Comparison of ENCODE assay signal across 10 mouse cellular contexts in the genomic region with DNA sequence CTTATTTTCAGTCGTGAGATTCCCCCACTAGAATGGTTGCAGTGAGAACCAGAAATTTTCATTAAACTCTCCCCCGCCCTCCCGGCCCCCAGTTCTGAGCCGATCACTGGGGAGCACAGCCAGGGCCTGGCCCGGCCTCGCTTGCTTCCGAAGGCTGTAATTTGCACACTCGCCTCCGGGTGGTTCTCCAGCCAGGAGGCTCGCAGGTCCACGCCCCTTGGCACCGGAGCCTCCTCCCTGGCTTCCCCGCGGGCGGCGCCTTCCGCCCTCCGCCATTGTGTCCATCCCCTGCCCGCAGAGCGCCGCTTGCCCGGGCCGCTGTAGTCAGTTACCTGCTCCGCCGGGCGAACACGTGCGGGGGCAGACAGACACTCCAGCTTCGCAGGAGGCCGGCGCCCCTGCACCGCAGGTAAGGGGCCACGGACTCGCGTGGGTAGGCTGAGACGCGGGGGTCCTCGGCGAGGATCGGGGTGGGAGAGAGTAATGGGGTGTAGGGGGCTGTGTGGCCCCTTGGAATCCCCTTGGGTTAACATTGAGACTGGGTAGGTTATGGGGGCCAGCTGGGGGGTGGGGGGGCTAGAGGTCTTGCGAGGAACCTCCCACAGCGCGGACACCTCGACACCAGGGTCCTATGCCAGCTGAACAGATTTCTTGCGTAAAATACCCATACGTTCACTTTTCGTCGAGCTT. TPM values are rescaled to one million over a fixed set of nuclear protein-coding genes. Genes with fewer than 3 reads are reported as not detected.
DNase-seq lines count a peak whose midpoint lies in the region; ATAC-seq and TF ChIP-seq lines count a peak whose summit lies in the region.
"Not testable (repeated sequence)": the region's sequence is repeated elsewhere in the genome, so short reads cannot be mapped to it uniquely, and the experiment has no call there.
"Had no signal": no experiment of that assay in that cellular context is flagged by ENCODE, and none has a peak within 500 bp of the region (broad histone marks: within the 10 kb centered on the region; RNA-seq: fewer than 3 reads in every experiment).

A gene (plus strand): TSS at position 260 of the 690 bp plus-strand sequence.
A gene (plus strand): TSS at position 277 of the 690 bp plus-strand sequence.

- peaks cover 13% of the 10 kb centered on the region for H3K4me1 ChIP-seq in forebrain, embryonic 15.5 days
- not testable (repeated sequence) for H3K4me1 ChIP-seq in kidney, embryonic 16.5 days (ENCODE audit: insufficient read depth, low read length); liver, embryonic 16.5 days (ENCODE audit: control insufficient read depth, low read depth, low read length); midbrain, embryonic 14.5 days (ENCODE audit: control insufficient read depth, insufficient read depth, low read length)

- H3K27me3 ChIP-seq in forebrain, embryonic 15.5 days = peaks cover 63% of the 10 kb centered on the region
- H3K27me3 ChIP-seq in kidney, embryonic 16.5 days (ENCODE audit: insufficient read depth, low read length) = peaks cover 51% of the 10 kb centered on the region
- peaks cover 56% of the 10 kb centered on the region for H3K27me3 ChIP-seq in liver, embryonic 16.5 days (ENCODE audit: control insufficient read depth, insufficient read depth, low read depth, low read length)
- peaks cover 45% of the 10 kb centered on the region for H3K27me3 ChIP-seq in midbrain, embryonic 14.5 days (ENCODE audit: control insufficient read depth, insufficient read depth, low read length)
- H3K27me3 ChIP-seq in splenic B cell, adult 2 months (ENCODE audit: control insufficient read depth, insufficient read depth, low read length, poor library complexity, severe bottlenecking) = not testable (repeated sequence)

- not testable (repeated sequence) for H3K9me3 ChIP-seq in forebrain, embryonic 15.5 days; kidney, embryonic 16.5 days (ENCODE audit: low read length); liver, embryonic 16.5 days (replicated peaks; ENCODE audit: control insufficient read depth, low read length); midbrain, embryonic 14.5 days (ENCODE audit: control insufficient read depth, low read length)

- not testable (repeated sequence) for TF ChIP-seq POLR2A in brain, embryonic 14.5 days (IDR thresholded peaks at IDR 0.05; ENCODE audit: borderline replicate concordance, extremely low read depth, insufficient read depth, insufficient read length, poor library complexity, severe bottlenecking)

- not testable (repeated sequence) for H3K27ac ChIP-seq in forebrain, embryonic 15.5 days (replicated peaks); kidney, embryonic 16.5 days (ENCODE audit: low read length); liver, embryonic 16.5 days (ENCODE audit: low read length); midbrain, embryonic 14.5 days (replicated peaks; ENCODE audit: low read depth, low read length)

- not testable (repeated sequence) for H3K9ac ChIP-seq in forebrain, embryonic 15.5 days (replicated peaks); liver, embryonic 16.5 days (ENCODE audit: low read depth, low read length); midbrain, embryonic 14.5 days (replicated peaks; ENCODE audit: low read length)
- H3K9ac ChIP-seq in kidney, embryonic 16.5 days (replicated peaks; ENCODE audit: low read length) = peak within 1 kb of the TSS; percentile 14; the same call in 1 of the 2 replicates

- WGBS in forebrain, embryonic 15.5 days = under 1% methylated on average over 48 of the region's 48 CpGs
- under 1% methylated on average over 35 of the region's 48 CpGs for WGBS in kidney, embryonic 16.5 days
- WGBS in liver, embryonic 16.5 days (ENCODE audit: insufficient replicate concordance) = under 1% methylated on average over 45 of the region's 48 CpGs
- under 1% methylated on average over 48 of the region's 48 CpGs for WGBS in midbrain, embryonic 14.5 days

- not testable (repeated sequence) for H3K36me3 ChIP-seq in forebrain, embryonic 15.5 days; kidney, embryonic 16.5 days (ENCODE audit: insufficient read depth, low read length); liver, embryonic 16.5 days (ENCODE audit: control insufficient read depth, insufficient read depth); midbrain, embryonic 14.5 days (ENCODE audit: control insufficient read depth, insufficient read depth, low read length); splenic B cell, adult 2 months (ENCODE audit: control insufficient read depth, insufficient read depth, low read length, poor library complexity, severe bottlenecking)

- TF ChIP-seq CTCF in brain, embryonic 14.5 days (IDR thresholded peaks at IDR 0.05; ENCODE audit: borderline replicate concordance, extremely low read depth, insufficient read depth, insufficient read length) = peak; percentile 29; the same call in 1 of the 2 replicates

- DNase-seq in CD4-positive helper T cell, adult 2 months (ENCODE audit: low read depth, low spot score) = peak; percentile 32
- peak; percentile 59 for DNase-seq in brain, embryonic 14.5 days (ENCODE audit: low read depth)
- peak; percentile 77 for DNase-seq in heart, postnatal 4 days
- DNase-seq in midbrain, embryonic 14.5 days = peak; percentile 72
- DNase-seq in splenic B cell, adult 2 months (ENCODE audit: low read depth, low spot score) = peak; percentile 50

- H3K4me2 ChIP-seq in forebrain, embryonic 15.5 days (replicated peaks) = peak within 1 kb of the TSS; percentile 34
- H3K4me2 ChIP-seq in kidney, embryonic 16.5 days (replicated peaks; ENCODE audit: low read depth, low read length) = peak within 1 kb of the TSS; percentile 57
- H3K4me2 ChIP-seq in liver, embryonic 16.5 days (ENCODE audit: low read depth, low read length) = peak within 1 kb of the TSS; percentile 42
- peak within 1 kb of the TSS; percentile 51 for H3K4me2 ChIP-seq in midbrain, embryonic 14.5 days (ENCODE audit: low read length)

- ATAC-seq in forebrain, embryonic 15.5 days (replicated peaks) = peak; percentile 52
- peak; percentile 88 for ATAC-seq in kidney, embryonic 16.5 days (ENCODE audit: low FRiP score, low TSS enrichment)
- ATAC-seq in liver, embryonic 16.5 days (ENCODE audit: low read depth) = not testable (repeated sequence)
- peak; percentile 78 for ATAC-seq in midbrain, embryonic 14.5 days (ENCODE audit: low FRiP score, low TSS enrichment)

- peak within 1 kb of the TSS; percentile 25 for H3K4me3 ChIP-seq in forebrain, embryonic 15.5 days
- peak within 1 kb of the TSS; percentile 48 for H3K4me3 ChIP-seq in kidney, embryonic 16.5 days (ENCODE audit: low read length)
- peak within 1 kb of the TSS; percentile 28 for H3K4me3 ChIP-seq in liver, embryonic 16.5 days (ENCODE audit: low read depth, low read length)
- H3K4me3 ChIP-seq in midbrain, embryonic 14.5 days (replicated peaks; ENCODE audit: low read depth, low read length) = peak within 1 kb of the TSS; percentile 26

RNA-seq across cellular contexts. Expression of the first gene that starts in this region (rescaled TPM):
- polyA plus RNA-seq in brain, embryonic 14.5 days (2012; rRNA removed) = 1.1 TPM in 2 replicates
- polyA plus RNA-seq in forebrain, embryonic 15.5 days (2015; fragmentation: Nextera tagmentation; extraction: Ambion mirVana) = 0.73 and 0.90 TPM in 2 replicates
- 1 to 10 TPM in 1 of 2 experiments, under 1 TPM in 1; 0.81 to 1.1 TPM for total RNA-seq in heart, postnatal 4 days (2021)
- polyA plus RNA-seq in kidney, embryonic 16.5 days (2015; fragmentation: Nextera tagmentation; extraction: Ambion mirVana) = 12.5 and 13.1 TPM in 2 replicates
- 1.7 and 2.4 TPM in 2 replicates for polyA plus RNA-seq in liver, embryonic 16.5 days (2015; fragmentation: Nextera tagmentation; extraction: Ambion mirVana)
- polyA plus RNA-seq in midbrain, embryonic 14.5 days (2014; fragmentation: Nextera tagmentation; extraction: Ambion mirVana) = 0.31 and 1.3 TPM in 2 replicates
- total RNA-seq: heart, adult 8-10 months; MEL had no signal

RNA-seq across cellular contexts. Expression of the second gene that starts in this region (rescaled TPM):
- polyA plus RNA-seq in brain, embryonic 14.5 days (2012; rRNA removed) = 0.78 and 0.93 TPM in 2 replicates
- 0.28 TPM in 1 of 2 replicates, not detected in the other for polyA plus RNA-seq in forebrain, embryonic 15.5 days (2015; fragmentation: Nextera tagmentation; extraction: Ambion mirVana)
- total RNA-seq in heart, postnatal 4 days (2021) = not detected
- polyA plus RNA-seq in kidney, embryonic 16.5 days (2015; fragmentation: Nextera tagmentation; extraction: Ambion mirVana) = 1.5 and 1.7 TPM in 2 replicates
- 0.12 TPM in 1 of 2 replicates, not detected in the other for polyA plus RNA-seq in liver, embryonic 16.5 days (2015; fragmentation: Nextera tagmentation; extraction: Ambion mirVana)
- 0.40 and 0.76 TPM in 2 replicates for polyA plus RNA-seq in midbrain, embryonic 14.5 days (2014; fragmentation: Nextera tagmentation; extraction: Ambion mirVana)
- total RNA-seq: heart, adult 8-10 months; MEL had no signal

Comparison
In these comparisons a context has a peak if more than half of its experiments do, and no peak if none do; other contexts are left out.
1. Peak in ATAC-seq, H3K4me3 ChIP-seq and H3K4me2 ChIP-seq in forebrain, embryonic 15.5 days; RNA of the genes that start here not detected or under 1 TPM.